Mouse (Mus musculus): ENCODE measurements around the gene Sorbs2.

The Sorbs2 gene

GRCm38 (mm10) chr8:45675821-45676279 is 168.3 kb downstream of the Sorbs2 start:
- DNase-seq (ENCODE audit: inconsistent age in 2 of 2, low spot score in 1 of 2), result peak in 1 of 2 experiments; percentile 55

GRCm38 (mm10) chr8:45677114-45677853 is 169.7 kb downstream of the Sorbs2 start:
- DNase-seq (ENCODE audit: inconsistent age in 2 of 2, low spot score in 1 of 2), result peak in 1 of 2 experiments; percentile 58

GRCm38 (mm10) chr8:45677854-45678241 is 170.3 kb downstream of the Sorbs2 start:
- no peak for DNase-seq (ENCODE audit: inconsistent age in 2 of 2, low spot score in 1 of 2)

GRCm38 (mm10) chr8:45681171-45681570 is 173.6 kb downstream of the Sorbs2 start:
- DNase-seq (ENCODE audit: inconsistent age in 2 of 2, low spot score in 1 of 2), result peak; percentile 77 to 92

- DNase-seq (ENCODE audit: inconsistent age in 2 of 2, low spot score in 1 of 2), result peak in 1 of 2 experiments; percentile 72
Measured at GRCm38 (mm10) chr8:45682845-45683383, 175.3 kb downstream of the Sorbs2 start.

- DNase-seq (ENCODE audit: inconsistent age in 2 of 2, low spot score in 1 of 2), result no peak
Measured at GRCm38 (mm10) chr8:45687942-45688695, 180.5 kb downstream of the Sorbs2 start.

- no peak for DNase-seq (ENCODE audit: inconsistent age in 2 of 2, low spot score in 1 of 2)
Measured at GRCm38 (mm10) chr8:45689611-45690207, 182.1 kb downstream of the Sorbs2 start.

- no peak for DNase-seq (ENCODE audit: inconsistent age in 2 of 2, low spot score in 1 of 2)
Measured at GRCm38 (mm10) chr8:45700100-45700499, 192.5 kb downstream of the Sorbs2 start.

GRCm38 (mm10) chr8:45703700-45704101 is 196.1 kb downstream of the Sorbs2 start:
- peak in 1 of 2 experiments; percentile 52 for DNase-seq (ENCODE audit: inconsistent age in 2 of 2, low spot score in 1 of 2)

- no peak for DNase-seq (ENCODE audit: inconsistent age in 2 of 2, low spot score in 1 of 2)
Measured at GRCm38 (mm10) chr8:45709098-45709497, 201.5 kb downstream of the Sorbs2 start.

- DNase-seq (ENCODE audit: inconsistent age in 2 of 2, low spot score in 1 of 2), result peak; percentile 39 to 82
Measured at GRCm38 (mm10) chr8:45709734-45710133, 202.1 kb downstream of the Sorbs2 start.

- no peak for DNase-seq (ENCODE audit: inconsistent age in 2 of 2, low spot score in 1 of 2)
Measured at GRCm38 (mm10) chr8:45712610-45713009, 205.0 kb downstream of the Sorbs2 start.

GRCm38 (mm10) chr8:45714806-45715205 is 207.2 kb downstream of the Sorbs2 start:
- DNase-seq (ENCODE audit: inconsistent age in 2 of 2, low spot score in 1 of 2), result no peak

- no peak for DNase-seq (ENCODE audit: inconsistent age in 2 of 2, low spot score in 1 of 2)
Measured at GRCm38 (mm10) chr8:45715330-45716027, 207.9 kb downstream of the Sorbs2 start.

GRCm38 (mm10) chr8:45719776-45720175 is 212.2 kb downstream of the Sorbs2 start:
- DNase-seq (ENCODE audit: inconsistent age in 2 of 2, low spot score in 1 of 2), result peak; percentile 27 to 76

- DNase-seq (ENCODE audit: inconsistent age in 2 of 2, low spot score in 1 of 2), result no peak
Measured at GRCm38 (mm10) chr8:45724204-45724603, 216.6 kb downstream of the Sorbs2 start.

- no peak for DNase-seq (ENCODE audit: inconsistent age in 2 of 2, low spot score in 1 of 2)
Measured at GRCm38 (mm10) chr8:45725321-45725720, 217.7 kb downstream of the Sorbs2 start.

- no peak for DNase-seq (ENCODE audit: inconsistent age in 2 of 2, low spot score in 1 of 2)
Measured at GRCm38 (mm10) chr8:45729850-45730382, 222.3 kb downstream of the Sorbs2 start.

- DNase-seq (ENCODE audit: inconsistent age in 2 of 2, low spot score in 1 of 2), result no peak
Measured at GRCm38 (mm10) chr8:45730795-45731194, 223.2 kb downstream of the Sorbs2 start.

GRCm38 (mm10) chr8:45734071-45734470 is 226.5 kb downstream of the Sorbs2 start:
- no peak for DNase-seq (ENCODE audit: inconsistent age in 2 of 2, low spot score in 1 of 2)

- DNase-seq (ENCODE audit: inconsistent age in 2 of 2, low spot score in 1 of 2), result no peak
Measured at GRCm38 (mm10) chr8:45737266-45737665, 229.7 kb downstream of the Sorbs2 start.

Measured in adrenal gland, adult (tissue).